Mouse (Mus musculus) thymus, postnatal 36 days (tissue): ENCODE data around the gene Pglyrp3.
A peak's percentile ranks its signal among the peaks of the same experiment; 100 is the strongest.
"Not testable (repeated sequence)": the region's sequence is repeated elsewhere in the genome, so short reads cannot be mapped to it uniquely, and the experiment has no call there.

ENCODE experiments used
- DNase-seq, 2 experiments: peaks; one replicate each; pipeline ENCODE4 v3.0.0; 2022; ENCODE audit warnings: mixed read lengths in 2 of 2

The Pglyrp3 gene

GRCm38 (mm10) chr3:92014283-92014682 is at the start of gene Pglyrp3:
Gene Pglyrp3 (plus strand): TSS chr3:92014583.
- no peak for DNase-seq

GRCm38 (mm10) chr3:92011001-92011400 is 3.4 kb upstream of the Pglyrp3 start:
- DNase-seq: no peak

GRCm38 (mm10) chr3:92024541-92024940 is 10.2 kb downstream of the Pglyrp3 start:
- not testable (repeated sequence) for DNase-seq

- no peak for DNase-seq
Measured at GRCm38 (mm10) chr3:92033203-92033602, 18.8 kb downstream of the Pglyrp3 start.

GRCm38 (mm10) chr3:92033892-92034291 is 19.5 kb downstream of the Pglyrp3 start:
- DNase-seq: no peak

GRCm38 (mm10) chr3:92050382-92051054 is 36.1 kb downstream of the Pglyrp3 start:
- no peak for DNase-seq

GRCm38 (mm10) chr3:92080462-92081284 is 66.3 kb downstream of the Pglyrp3 start:
- DNase-seq: peak; percentile 16 to 24
